Mouse (Mus musculus) spleen, postnatal 4 days (tissue): ENCODE measurements around the gene Fbxo8.
A peak's percentile ranks its signal among the peaks of the same experiment; 100 is the strongest.

Source experiments
- DNase-seq, 2 experiments: peaks; one replicate each; pipeline ENCODE4 v3.0.0; 2022; ENCODE audit warnings: low spot score in 2 of 2

The Fbxo8 gene

GRCm38 (mm10) chr8:56611736-56612135 lies 60.8 kb downstream of the Fbxo8 start:
- DNase-seq = no peak

- no peak for DNase-seq
Observed at GRCm38 (mm10) chr8:56614235-56614634, 63.3 kb downstream of the Fbxo8 start.

GRCm38 (mm10) chr8:56615005-56615404 lies 64.1 kb downstream of the Fbxo8 start:
- DNase-seq = no peak

GRCm38 (mm10) chr8:56616260-56616659 lies 65.4 kb downstream of the Fbxo8 start:
- peak in 1 of 2 experiments; percentile 76 for DNase-seq

GRCm38 (mm10) chr8:56617271-56617670 lies 66.4 kb downstream of the Fbxo8 start:
- no peak for DNase-seq

GRCm38 (mm10) chr8:56619056-56619455 lies 68.2 kb downstream of the Fbxo8 start:
- no peak for DNase-seq

GRCm38 (mm10) chr8:56619571-56619970 lies 68.7 kb downstream of the Fbxo8 start:
- no peak for DNase-seq

- DNase-seq = no peak
Observed at GRCm38 (mm10) chr8:56620691-56621090, 69.8 kb downstream of the Fbxo8 start.

- no peak for DNase-seq
Observed at GRCm38 (mm10) chr8:56621093-56621492, 70.2 kb downstream of the Fbxo8 start.

- DNase-seq = no peak
Observed at GRCm38 (mm10) chr8:56622470-56623024, 71.7 kb downstream of the Fbxo8 start.

- no peak for DNase-seq
Observed at GRCm38 (mm10) chr8:56623346-56623745, 72.5 kb downstream of the Fbxo8 start.

- no peak for DNase-seq
Observed at GRCm38 (mm10) chr8:56629160-56629559, 78.3 kb downstream of the Fbxo8 start.

- DNase-seq = no peak
Observed at GRCm38 (mm10) chr8:56639277-56639676, 88.4 kb downstream of the Fbxo8 start.
